Mouse (Mus musculus) liver, embryonic 18 days (tissue): Measurements from ENCODE around the gene Tcte3. TPM values are rescaled to one million over a fixed set of nuclear protein-coding genes. Genes with fewer than 3 reads are reported as not detected.

Experiments
- polyA plus RNA-seq: library from polyadenylated mRNA; depleted of rRNA; stranded (reverse); fragments of >200 nt; gene quantifications from 2 replicates; pipeline ENCODE4 v1.2.3, GENCODE M21; 2012; rRNA removed

Tcte3 gene
- 0.42 and 0.71 TPM in 2 replicates for polyA plus RNA-seq

GRCm38 (mm10) chr17:15041175-15041729 is at the start of gene Tcte3, which contains the start of the genes Ermard and Gm3448:
Tcte3 (minus strand) TSS chr17:15041488.
Ermard (plus strand) TSS chr17:15041208.
Gm3448 (minus strand) TSS chr17:15041537.

DNA sequence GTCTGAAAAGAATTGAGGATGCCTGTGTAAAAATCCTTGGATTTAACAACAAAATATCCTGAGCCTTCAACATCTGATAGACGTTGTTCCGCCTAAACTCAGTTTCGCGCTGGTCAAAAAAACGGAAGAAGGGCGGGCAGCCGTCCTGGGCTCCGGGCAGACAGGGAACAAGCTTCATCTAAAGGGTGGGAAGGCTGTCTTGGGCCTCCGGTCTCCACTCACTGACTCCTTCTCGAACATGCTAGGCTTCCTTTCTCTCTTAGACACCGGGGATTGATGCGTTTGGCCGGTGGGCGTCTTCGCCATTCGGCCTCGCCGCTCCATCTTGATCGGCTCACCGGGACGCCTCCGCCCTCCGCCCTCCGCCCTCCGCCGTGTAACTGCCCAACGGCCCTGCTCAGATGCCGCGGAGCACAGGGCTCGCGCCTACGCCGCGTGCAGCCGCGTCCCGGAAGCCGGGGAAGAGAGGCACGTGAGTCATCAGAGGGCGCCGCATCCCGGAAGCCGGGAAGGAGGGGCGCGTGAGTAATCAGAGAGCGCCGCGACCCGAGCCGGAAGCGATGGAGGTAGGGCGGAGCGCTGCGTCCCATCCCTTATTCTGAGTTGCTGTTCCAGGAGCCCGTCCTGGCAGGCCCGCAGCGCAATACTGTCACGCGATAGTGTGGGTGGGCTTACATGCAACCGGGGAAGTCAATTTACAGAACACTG is 31.4 kb downstream of the Tcte3 start, which contains the start of gene Gm3435:
Gene Gm3435 (plus strand): TSS at position 471 of the 708 bp plus-strand sequence.

GRCm38 (mm10) chr17:14978362-14979038 is 62.8 kb downstream of the Tcte3 start, which contains the start of the genes 9030025P20Rik and Gm3417:
9030025P20Rik (plus strand) TSS chr17:14978468.
Gm3417 (minus strand) TSS chr17:14978790.

Other genes starting within 250 kb of the Tcte3 start
- 0.81 and 1.3 TPM in 2 replicates for gene Wdr27, start 98.3 kb downstream of the Tcte3 start, polyA plus RNA-seq
- 9.7 and 11.1 TPM in 2 replicates for gene 1600012H06Rik, start 98.3 kb downstream of the Tcte3 start, polyA plus RNA-seq
- gene Phf10, start 80.2 kb downstream of the Tcte3 start, polyA plus RNA-seq, result 44.9 and 45.5 TPM in 2 replicates
- gene 9030025P20Rik, start 63.0 kb downstream of the Tcte3 start, polyA plus RNA-seq, result 4.6 and 5.1 TPM in 2 replicates
- 0.70 TPM in 1 of 2 replicates, not detected in the other for gene Gm3417, start 62.7 kb downstream of the Tcte3 start, polyA plus RNA-seq
- gene Gm3435, start 31.3 kb downstream of the Tcte3 start, polyA plus RNA-seq, result 1.8 and 2.4 TPM in 2 replicates
- 22.1 and 24.6 TPM in 2 replicates for gene Ermard, start 280 bp downstream of the Tcte3 start, polyA plus RNA-seq
- 1.6 and 2.0 TPM in 2 replicates for gene Gm3448, start within 50 bp of the Tcte3 start, polyA plus RNA-seq